Mouse (Mus musculus) activated CD4-positive, CD25-positive, alpha-beta regulatory T cell, adult 4 months (primary cell): ENCODE data around the gene Naa30. TPM values are rescaled to one million over a fixed set of nuclear protein-coding genes. Genes with fewer than 3 reads are reported as not detected.

Source experiments
- ATAC-seq: one replicate; pipeline ENCODE4 v1.8.0; 2017
- polyA plus RNA-seq, 2 experiments: library from polyadenylated mRNA; unstranded; fragments of 100-300 nt; shearing (Covaris generic); gene quantifications; one replicate each; pipeline ENCODE4 v1.2.1; 2017

Naa30 gene
- polyA plus RNA-seq, 2 experiments from 2014 or later: 6.7 to 9.4 TPM

DNA sequence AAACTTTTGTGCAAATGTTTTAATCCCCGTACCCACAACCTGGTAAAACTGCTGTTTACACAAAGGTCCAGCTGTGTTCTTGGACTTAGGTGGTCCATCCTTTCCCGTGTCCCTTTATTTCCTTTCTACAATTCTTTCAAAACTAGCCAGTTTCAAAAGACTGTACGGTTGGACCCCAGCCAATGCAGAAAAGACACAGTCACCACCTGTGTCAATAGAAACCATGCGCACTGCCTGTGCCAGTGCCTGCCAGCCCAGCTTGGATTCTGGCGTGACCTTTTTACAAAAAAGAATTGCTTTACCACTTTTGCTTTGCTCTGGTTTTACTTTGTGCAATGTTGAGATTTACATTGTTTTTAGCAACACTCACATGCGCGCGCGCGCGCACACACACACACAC is 55.0 kb downstream of the Naa30 start:
- no peak for ATAC-seq

DNA sequence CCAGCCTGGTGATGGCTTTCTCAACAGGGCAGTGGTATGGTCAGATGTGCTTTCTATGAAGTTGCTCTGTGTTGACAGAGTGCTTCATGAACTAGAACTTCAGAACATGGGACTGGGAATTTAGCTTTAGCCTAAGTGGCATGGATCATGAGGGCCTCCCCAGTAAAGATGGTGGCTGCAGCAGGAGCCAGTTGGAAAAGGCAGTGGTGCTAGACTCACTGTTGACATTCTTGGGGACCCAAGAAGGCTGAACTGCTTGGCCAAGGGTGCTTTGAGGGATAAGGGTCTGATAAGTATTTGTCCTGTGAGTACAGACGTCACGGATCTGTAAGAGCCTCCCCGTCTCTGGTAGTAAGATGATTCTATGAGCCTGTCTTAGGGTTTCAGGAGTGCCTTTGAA is 59.8 kb downstream of the Naa30 start:
- no peak for ATAC-seq

- peak; percentile 90 for ATAC-seq
Measured at GRCm38 (mm10) chr14:49234788-49235515, 62.9 kb downstream of the Naa30 start.

DNA sequence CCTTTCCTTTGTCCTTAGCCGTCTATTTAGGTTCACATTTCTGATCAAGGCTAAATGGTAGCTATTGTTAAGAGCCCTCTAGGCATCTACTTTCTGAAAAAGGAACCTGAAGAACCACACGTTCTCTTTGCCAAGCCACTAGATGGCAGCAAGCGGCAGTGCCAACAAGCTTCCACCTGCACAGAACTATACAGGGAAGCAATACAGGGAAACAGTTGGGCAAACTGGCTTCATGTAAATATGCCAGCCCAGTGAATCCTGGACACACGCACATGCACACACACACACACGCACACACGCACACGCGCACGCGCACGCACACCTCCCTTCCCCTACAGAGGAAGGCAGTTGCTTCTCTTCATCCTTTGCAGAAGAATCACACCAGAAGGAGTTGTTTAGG is 66.2 kb downstream of the Naa30 start:
- ATAC-seq: no peak

Other genes starting within 250 kb of the Naa30 start
- 10 to 100 TPM; 51.0 to 56.1 TPM for gene Ap5m1, start 106.1 kb upstream of the Naa30 start, polyA plus RNA-seq
- 10 to 100 TPM; 21.8 to 22.5 TPM for gene Exoc5, start 105.6 kb upstream of the Naa30 start, polyA plus RNA-seq
- not detected for gene ccdc198, start 73.2 kb downstream of the Naa30 start, polyA plus RNA-seq